Mouse (Mus musculus) spleen, postnatal 4 days (tissue): ENCODE results near the gene Rbm20.
"Not testable (repeated sequence)": the region's sequence is repeated elsewhere in the genome, so short reads cannot be mapped to it uniquely, and the experiment has no call there.

ENCODE experiments used
- DNase-seq, 2 experiments: peaks; one replicate each; pipeline ENCODE4 v3.0.0; 2022; ENCODE audit warnings: low spot score in 2 of 2

Gene Rbm20

DNA sequence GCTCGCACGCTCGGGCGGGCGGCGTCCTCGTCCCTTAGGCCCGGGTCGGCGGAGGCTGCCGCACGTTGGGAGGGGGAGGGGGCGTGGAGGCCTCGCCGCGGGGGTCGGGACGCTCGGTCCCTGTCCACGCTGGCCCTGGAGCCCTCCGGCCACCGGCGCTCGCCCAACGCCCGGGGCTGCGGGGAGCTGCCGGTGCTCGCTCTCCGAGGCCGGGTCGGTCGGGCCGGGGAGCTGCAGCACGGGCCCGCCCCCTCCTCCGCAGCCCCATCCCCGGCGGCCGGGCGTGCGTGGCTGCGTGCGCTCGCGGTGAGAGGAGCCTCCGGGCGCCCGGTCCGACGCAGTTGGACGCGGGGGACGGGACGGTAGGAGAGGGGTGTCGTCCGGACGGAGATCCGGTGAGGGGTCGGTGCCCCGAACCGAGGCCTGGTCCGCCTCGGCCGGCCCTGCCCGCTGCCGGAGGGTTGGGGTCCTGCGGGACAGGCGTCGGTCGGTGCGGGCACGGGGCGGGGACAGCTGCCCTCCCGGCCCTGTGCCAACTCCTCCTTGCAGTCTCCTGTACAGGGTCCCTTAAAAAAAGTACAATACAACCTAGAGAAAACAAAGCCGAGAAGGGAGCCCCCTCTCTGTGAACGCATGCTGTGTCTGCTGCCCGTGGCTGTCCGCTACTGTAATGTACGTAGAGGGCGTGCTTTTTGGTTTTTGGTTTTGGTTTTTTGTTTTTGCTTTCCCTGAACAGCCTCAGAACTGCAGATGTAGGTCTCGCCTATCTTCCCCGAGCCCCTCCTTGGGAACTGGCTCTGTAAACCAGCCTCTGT, 226.6 kb downstream of the Rbm20 start:
- DNase-seq, result peak; percentile 59 to 82

DNA sequence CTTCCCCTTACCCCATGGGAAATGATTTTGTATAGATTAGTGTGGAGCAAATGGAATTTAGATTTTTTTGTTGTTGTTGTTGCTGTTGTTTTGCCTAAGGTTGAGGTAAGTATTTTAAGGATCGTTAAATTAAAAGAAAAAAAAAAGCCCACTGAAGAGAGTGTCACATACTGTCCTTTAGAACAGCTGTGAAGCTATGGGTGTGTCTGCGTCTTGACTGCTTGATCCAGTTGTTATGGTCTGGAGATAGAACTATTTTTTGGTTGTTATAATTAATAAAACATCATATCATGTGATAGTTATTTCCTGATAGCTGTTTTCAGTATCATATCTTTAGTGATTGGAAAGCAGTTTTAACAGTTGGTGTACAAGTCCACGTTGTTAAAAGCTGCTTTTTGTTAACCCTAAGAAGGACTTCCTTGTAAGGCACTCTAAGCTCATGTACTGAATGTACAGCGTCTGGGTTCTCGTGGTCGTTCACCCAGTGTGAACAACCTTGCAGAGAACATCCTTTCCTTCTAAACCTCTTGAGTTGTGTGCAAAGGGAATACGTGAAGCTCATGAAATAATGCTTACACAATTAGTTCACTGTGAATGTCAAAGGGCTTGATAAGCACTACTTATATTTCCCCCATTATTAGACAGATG, 227.9 kb downstream of the Rbm20 start:
- DNase-seq, result no peak

DNA sequence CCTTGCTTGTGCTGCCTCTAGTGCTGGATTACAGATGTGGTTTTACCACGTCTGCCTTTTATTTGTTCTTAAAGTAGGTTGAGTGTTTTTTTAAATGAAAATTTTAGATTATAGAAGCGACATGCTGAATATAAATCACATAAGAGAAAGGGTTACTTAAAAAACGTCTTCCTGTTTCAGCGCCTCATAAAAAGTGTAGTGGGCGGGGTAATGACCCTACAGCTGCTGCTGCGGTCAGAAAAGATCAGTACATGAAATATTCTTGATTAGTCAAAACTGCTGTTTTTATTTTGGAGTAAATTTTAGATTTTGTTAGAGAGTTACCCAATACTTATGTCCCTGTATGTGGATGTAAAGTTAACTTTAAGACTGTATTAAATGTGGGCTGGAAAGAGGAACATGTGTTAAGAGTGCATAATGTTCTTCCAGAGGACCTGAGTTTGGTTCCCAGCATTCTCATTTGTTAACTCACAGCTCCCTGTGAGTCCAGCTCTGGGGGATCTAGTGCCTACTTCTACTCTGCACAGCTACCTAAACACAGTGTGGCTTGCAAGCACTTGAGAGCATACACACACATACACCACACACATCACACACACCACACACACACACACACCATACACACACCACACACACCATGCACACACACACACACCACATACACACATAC, 229.1 kb downstream of the Rbm20 start:
- DNase-seq, result no peak

DNA sequence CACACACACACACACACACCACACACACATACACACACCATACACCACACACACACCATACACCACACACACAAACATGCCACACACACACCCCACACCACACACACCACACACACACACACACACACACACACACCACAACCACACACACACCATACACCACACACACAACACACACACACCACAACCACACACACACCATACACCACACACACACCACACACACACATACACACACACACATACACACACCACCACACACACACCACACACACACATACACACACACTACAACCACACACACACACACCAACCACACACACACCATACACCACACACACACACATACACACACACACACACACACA, 229.6 kb downstream of the Rbm20 start:
- not testable (repeated sequence) for DNase-seq

DNA sequence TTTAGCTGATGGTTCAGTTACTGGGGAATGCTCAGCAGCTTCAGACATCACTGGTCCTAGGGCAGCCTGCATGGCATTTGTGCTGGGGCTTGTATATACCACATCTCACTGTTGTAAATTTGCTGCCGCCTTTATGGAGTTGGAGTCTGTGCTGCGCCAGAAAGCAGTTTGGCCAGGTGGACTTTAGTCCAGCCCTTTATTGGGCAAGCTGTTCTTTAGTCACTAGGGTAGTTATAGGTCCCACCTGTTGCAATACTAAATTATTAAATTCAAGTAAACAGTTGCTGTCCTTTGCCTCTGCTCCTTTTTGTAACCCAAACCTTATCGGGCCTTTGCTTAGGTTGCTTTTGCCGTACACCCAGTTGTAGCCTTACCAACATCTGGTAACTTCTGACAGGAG, 237.8 kb downstream of the Rbm20 start:
- DNase-seq, result no peak
